Mouse (Mus musculus): Measurements from ENCODE around the gene Zfp13.
"Not testable (repeated sequence)": the region's sequence is repeated elsewhere in the genome, so short reads cannot be mapped to it uniquely, and the experiment has no call there.

The Zfp13 gene

DNA sequence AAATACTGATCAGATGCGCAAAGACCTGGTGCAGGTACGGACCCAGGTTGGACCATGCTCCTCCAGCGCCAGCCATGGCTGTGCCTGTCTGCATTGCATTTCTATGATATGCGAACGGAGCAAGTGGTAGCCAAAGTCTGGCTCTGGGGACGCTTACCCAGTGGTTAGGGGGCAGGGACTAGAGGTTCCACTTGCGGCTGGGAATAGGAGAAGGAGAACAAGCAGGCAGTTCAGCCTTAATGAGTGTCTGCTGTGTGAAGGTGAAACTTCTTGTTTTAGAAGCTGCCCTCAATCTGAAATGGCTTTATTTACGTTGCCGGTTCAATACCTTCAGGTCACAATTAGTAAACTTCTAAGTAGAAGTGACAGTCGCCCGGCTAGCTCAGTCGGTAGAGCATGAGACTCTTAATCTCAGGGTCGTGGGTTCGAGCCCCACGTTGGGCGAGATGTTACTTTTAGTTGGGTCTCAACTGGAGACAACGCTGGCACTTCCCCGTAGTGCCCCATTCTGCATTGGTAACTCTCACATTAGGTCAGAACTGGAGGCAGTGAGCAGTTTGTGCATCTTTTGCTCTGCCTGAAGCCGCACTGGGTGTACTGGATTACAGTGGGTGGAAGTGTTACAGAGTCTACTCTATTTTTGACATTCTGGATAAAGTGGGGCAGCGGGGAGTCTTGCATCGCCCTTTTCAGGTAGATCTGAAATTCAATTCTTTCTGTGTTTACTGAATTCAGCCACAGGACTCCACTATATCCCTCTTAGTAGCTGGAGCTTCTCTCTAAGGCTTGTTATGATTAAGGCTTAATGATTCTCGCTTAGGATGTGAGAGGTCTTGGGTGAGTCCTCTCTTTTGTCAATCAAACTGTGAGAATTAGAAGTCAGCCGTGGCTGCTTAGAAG is 65.4 kb downstream of the Zfp13 start:
- DNase-seq (ENCODE audit: low spot score) = not testable (repeated sequence)

DNA sequence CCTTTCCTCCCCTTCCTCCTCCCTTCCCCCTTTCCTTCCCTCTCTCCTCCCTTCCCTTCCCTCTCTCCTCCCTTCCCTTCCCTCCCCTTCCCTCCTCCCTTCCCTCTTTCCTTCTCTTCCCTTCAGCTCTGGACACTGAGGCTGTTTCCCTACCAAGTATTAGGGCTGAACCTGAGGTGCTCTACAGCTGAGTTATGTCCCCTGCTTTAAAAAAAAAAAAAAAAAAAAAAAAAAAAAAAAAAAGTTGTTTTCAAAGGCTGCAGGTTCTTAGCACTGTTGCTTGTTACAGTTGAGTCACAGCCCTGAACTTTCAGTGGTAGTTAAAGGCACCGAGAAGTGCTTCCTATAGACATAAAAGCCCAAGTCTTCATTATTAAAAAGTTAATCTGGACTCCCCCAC is 67.9 kb downstream of the Zfp13 start:
- DNase-seq (ENCODE audit: low spot score) = not testable (repeated sequence)
